Mouse (Mus musculus) small intestine, adult 2 months (tissue): ENCODE data around the gene Pip4k2a.

ENCODE experiments used
- CTCF ChIP-seq: fragments of 200-500 bp; IDR thresholded peaks from 2 replicates; pipeline ENCODE4 v1.5.1; 2012; ENCODE audit warnings: low read depth, mild to moderate bottlenecking, control low read depth, inconsistent platforms, low read length, moderate library complexity, mixed read lengths; ENCODE audit not compliant: insufficient replicate concordance, insufficient read length; ENCODE audit errors: extremely low read depth
- POLR2A ChIP-seq: fragments of 200-500 bp; IDR thresholded peaks from 2 replicates; pipeline ENCODE4 v1.6.1; 2012; ENCODE audit warnings: low read depth, mild to moderate bottlenecking, control low read depth, inconsistent platforms, low read length, moderate library complexity

GRCm38 (mm10) chr2:19016348-19016747 is 18.4 kb upstream of the Pip4k2a start:
- TF ChIP-seq POLR2A (no peak), CTCF (no peak)
